Mouse (Mus musculus) bone marrow, adult 2 months (tissue): Measurements from ENCODE around the gene Trim16.

ENCODE experiments used
- CTCF ChIP-seq: fragments of 200-500 bp; IDR thresholded peaks from 2 replicates; pipeline ENCODE4 v1.5.1; 2011; ENCODE audit warnings: low read length, control low read depth; ENCODE audit not compliant: control insufficient read depth, insufficient read depth
- POLR2A ChIP-seq: fragments of 200-500 bp; IDR thresholded peaks from 2 replicates; pipeline ENCODE4 v1.6.1; 2011; ENCODE audit warnings: low read depth, mild to moderate bottlenecking, control low read depth, low read length, borderline replicate concordance; ENCODE audit not compliant: control insufficient read depth

DNA sequence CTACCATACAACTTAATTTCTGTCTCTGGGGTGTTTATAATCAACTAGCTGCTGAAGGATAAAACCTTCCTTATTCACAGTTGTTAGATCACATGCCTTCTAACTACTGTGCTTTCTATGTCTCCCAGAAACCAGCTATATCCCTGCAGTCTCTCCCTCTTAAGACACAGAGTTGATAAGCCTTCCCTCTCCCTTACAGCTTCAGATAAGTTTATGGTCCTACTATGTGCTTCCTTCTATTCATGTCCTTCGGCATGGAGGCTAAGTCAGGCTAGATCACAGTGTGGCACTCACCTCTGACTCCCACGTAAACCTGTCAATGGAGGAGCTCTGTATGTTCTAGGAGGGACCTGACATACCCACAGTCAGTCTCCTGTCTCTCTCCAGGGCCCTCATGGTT, 10.4 kb downstream of the Trim16 start:
- TF ChIP-seq CTCF (no peak), POLR2A (no peak)
